Mouse (Mus musculus) testis, adult 2 months (tissue): ENCODE data around the gene B3gnt2.

Experiments used
- CTCF ChIP-seq: fragments of 200-500 bp; IDR thresholded peaks from 2 replicates; pipeline ENCODE4 v1.5.1; 2012; ENCODE audit warnings: low read depth, mild to moderate bottlenecking, inconsistent platforms, low read length, moderate library complexity; ENCODE audit not compliant: control insufficient read depth, insufficient read depth, insufficient replicate concordance
- POLR2A ChIP-seq: fragments of 200-500 bp; IDR thresholded peaks from 2 replicates; pipeline ENCODE4 v1.6.1; 2012; ENCODE audit warnings: low read depth, mild to moderate bottlenecking, inconsistent platforms, low read length, moderate library complexity; ENCODE audit not compliant: control insufficient read depth

- TF ChIP-seq CTCF (no peak), POLR2A (no peak)
These were observed 22.4 kb downstream of the B3gnt2 start for GRCm38 (mm10) chr11:22838361-22838760.
